Mouse (Mus musculus) lung, embryonic 16.5 days (tissue): ENCODE data around the gene Endog. TPM values are rescaled to one million over a fixed set of nuclear protein-coding genes. Genes with fewer than 3 reads are reported as not detected.
"Not testable (repeated sequence)": the region's sequence is repeated elsewhere in the genome, so short reads cannot be mapped to it uniquely, and the experiment has no call there.

Source experiments
- ATAC-seq: fragments of 200-750 bp; cut with Nextera tagmentation; 2 replicates; pipeline ENCODE4 v1.8.0; 2017; ENCODE audit warnings: low read depth, mild to moderate bottlenecking, moderate library complexity
- H3K27ac ChIP-seq: fragments of 300-500 bp; sonication (generic); 2 replicates; pipeline ENCODE4 v1.5.1; 2014; ENCODE audit warnings: mild to moderate bottlenecking, control low read depth, low read length
- H3K27me3 ChIP-seq: fragments of 300-500 bp; sonication (generic); 2 replicates; pipeline ENCODE4 v1.6.1; 2014; ENCODE audit warnings: low read depth, low read length, mixed read lengths; ENCODE audit not compliant: control insufficient read depth, insufficient read depth
- H3K36me3 ChIP-seq: fragments of 300-500 bp; sonication (generic); 2 replicates; pipeline ENCODE4 v1.6.1; 2014; ENCODE audit warnings: low read length; ENCODE audit not compliant: control insufficient read depth, insufficient read depth
- H3K4me1 ChIP-seq: fragments of 300-500 bp; sonication (generic); replicated peaks from 2 replicates; pipeline ENCODE4 v1.6.1; 2014; ENCODE audit warnings: low read length, mixed read lengths; ENCODE audit not compliant: control insufficient read depth, insufficient read depth
- H3K4me2 ChIP-seq: fragments of 300-500 bp; sonication (generic); 2 replicates; pipeline ENCODE4 v1.6.1; 2014; ENCODE audit warnings: low read depth, low read length, control low read depth
- H3K4me3 ChIP-seq: fragments of 300-500 bp; sonication (generic); 2 replicates; pipeline ENCODE4 v1.5.1; 2014; ENCODE audit warnings: mild to moderate bottlenecking, low read length, control low read depth
- H3K9ac ChIP-seq: fragments of 300-500 bp; sonication (generic); 2 replicates; pipeline ENCODE4 v1.6.1; 2014; ENCODE audit warnings: low read length, control low read depth
- H3K9me3 ChIP-seq: fragments of 300-500 bp; sonication (generic); 2 replicates; pipeline ENCODE4 v1.6.1; 2016; ENCODE audit warnings: low read length; ENCODE audit not compliant: control insufficient read depth
- WGBS: fragments of 180-500 bp; shearing (Covaris S2); extraction: QIAGEN DNeasy Blood & Tissue Kit; methylation state at CpG from one replicate; pipeline ENCODE4 v1.1.7; 2014; 5-methylcytosine and 5-hydroxymethylcytosine counted together
- polyA plus RNA-seq: library from polyadenylated mRNA; unstranded; fragments of >200 nt; fragmentation: Nextera tagmentation; extraction: Ambion mirVana; gene quantifications from 2 replicates; pipeline ENCODE4 v1.2.1, GENCODE M21; 2015

Gene Endog
- polyA plus RNA-seq, 1 experiment from 2014 or later = 13.3 TPM

- not testable (repeated sequence) for H3K4me1 ChIP-seq, ATAC-seq
These were observed 7.4 kb downstream of the Endog start for GRCm38 (mm10) chr2:30178711-30179110.

GRCm38 (mm10) chr2:30182424-30182823, 11.1 kb downstream of the Endog start:
- no peaks in the 10 kb centered on the region for H3K9me3 ChIP-seq
- peaks cover 4% of the 10 kb centered on the region for H3K4me1 ChIP-seq
- ATAC-seq = no peak
- no peak overlapping the region for H3K4me3 ChIP-seq
- 77% methylated on average over 2 of the region's 2 CpGs for WGBS
- no peak overlapping the region for H3K4me2 ChIP-seq
- no peaks in the 10 kb centered on the region for H3K27me3 ChIP-seq
- no peak overlapping the region for H3K27ac ChIP-seq
- H3K9ac ChIP-seq = no peak overlapping the region
- 0 out of 2 replicates have a peak, but pooled peaks cover 2% of the 10 kb centered on the region for H3K36me3 ChIP-seq

More at GRCm38 (mm10) chr2:30178711-30179110, 7.4 kb downstream of the Endog start:
- not testable (repeated sequence) for H3K27me3 ChIP-seq, H3K9ac ChIP-seq, H3K27ac ChIP-seq, H3K9me3 ChIP-seq
- H3K4me3 ChIP-seq = peak overlapping the region; percentile 81
- peak overlapping the region; percentile 57 for H3K4me2 ChIP-seq
- 44% methylated on average over 7 of the region's 7 CpGs for WGBS
- H3K36me3 ChIP-seq = peaks cover 23% of the 10 kb centered on the region

GRCm38 (mm10) chr2:30183721-30184120, 12.4 kb downstream of the Endog start:
- no peaks in the 10 kb centered on the region for H3K27me3 ChIP-seq
- H3K4me1 ChIP-seq = no peaks in the 10 kb centered on the region
- no peak overlapping the region for H3K9ac ChIP-seq
- H3K36me3 ChIP-seq = 0 out of 2 replicates have a peak, but pooled peaks cover 2% of the 10 kb centered on the region
- no peak for ATAC-seq
- H3K27ac ChIP-seq = no peak overlapping the region
- H3K4me2 ChIP-seq = no peak overlapping the region
- no peak overlapping the region for H3K4me3 ChIP-seq
- 55% methylated on average over 3 of the region's 3 CpGs for WGBS
- H3K9me3 ChIP-seq = no peaks in the 10 kb centered on the region

GRCm38 (mm10) chr2:30185276-30185675, 14.0 kb downstream of the Endog start:
- H3K27me3 ChIP-seq = no peaks in the 10 kb centered on the region
- H3K4me1 ChIP-seq = no peaks in the 10 kb centered on the region
- no peak for ATAC-seq
- H3K4me2 ChIP-seq = no peak overlapping the region
- 78% methylated on average over 6 of the region's 6 CpGs for WGBS
- H3K9me3 ChIP-seq = no peaks in the 10 kb centered on the region
- no peak overlapping the region for H3K9ac ChIP-seq
- no peak overlapping the region for H3K27ac ChIP-seq
- H3K4me3 ChIP-seq = no peak overlapping the region
- H3K36me3 ChIP-seq = 0 out of 2 replicates have a peak, but pooled peaks cover 2% of the 10 kb centered on the region

GRCm38 (mm10) chr2:30185681-30186080, 14.4 kb downstream of the Endog start:
- 79% methylated on average over 3 of the region's 3 CpGs for WGBS
- H3K27me3 ChIP-seq = no peaks in the 10 kb centered on the region
- no peak for ATAC-seq

GRCm38 (mm10) chr2:30191790-30192580, 20.7 kb downstream of the Endog start:
- Histone ChIP-seq H3K27me3 (no peaks in the 10 kb centered on the region), H3K27ac (no peak overlapping the region), H3K36me3 (no peaks in the 10 kb centered on the region), H3K9ac (no peak overlapping the region), H3K4me2 (no peak overlapping the region), H3K4me3 (no peak overlapping the region), H3K4me1 (no peaks in the 10 kb centered on the region), H3K9me3 (no peaks in the 10 kb centered on the region)
- no peak for ATAC-seq
- 85% methylated on average over 12 of the region's 12 CpGs for WGBS

More at GRCm38 (mm10) chr2:30185681-30186080, 14.4 kb downstream of the Endog start:
- Histone ChIP-seq H3K4me2 (no peak overlapping the region), H3K27ac (no peak overlapping the region), H3K4me1 (no peaks in the 10 kb centered on the region), H3K9ac (no peak overlapping the region), H3K4me3 (no peak overlapping the region), H3K9me3 (no peaks in the 10 kb centered on the region), H3K36me3 (0 out of 2 replicates have a peak, but pooled peaks cover 2% of the 10 kb centered on the region)

GRCm38 (mm10) chr2:30194656-30195055, 23.4 kb downstream of the Endog start:
- no peak overlapping the region for H3K9ac ChIP-seq
- 84% methylated on average over 3 of the region's 3 CpGs for WGBS
- no peak for ATAC-seq
- peaks cover 3% of the 10 kb centered on the region; the same call in 1 of the 2 replicates for H3K4me1 ChIP-seq
- H3K9me3 ChIP-seq = no peaks in the 10 kb centered on the region
- no peak overlapping the region for H3K4me3 ChIP-seq
- H3K27me3 ChIP-seq = no peaks in the 10 kb centered on the region
- no peaks in the 10 kb centered on the region for H3K36me3 ChIP-seq
- H3K4me2 ChIP-seq = no peak overlapping the region
- H3K27ac ChIP-seq = no peak overlapping the region

- H3K4me1 ChIP-seq = peaks cover 10% of the 10 kb centered on the region; the same call in 1 of the 2 replicates
- H3K36me3 ChIP-seq = no peaks in the 10 kb centered on the region
- WGBS = 68% methylated on average over 4 of the region's 4 CpGs
- H3K27ac ChIP-seq = no peak overlapping the region
- no peaks in the 10 kb centered on the region for H3K27me3 ChIP-seq
- no peak overlapping the region for H3K4me3 ChIP-seq
- no peak overlapping the region for H3K9ac ChIP-seq
- no peak for ATAC-seq
- H3K9me3 ChIP-seq = no peaks in the 10 kb centered on the region
- no peak overlapping the region for H3K4me2 ChIP-seq
These were observed 26.7 kb downstream of the Endog start for GRCm38 (mm10) chr2:30198021-30198420.

GRCm38 (mm10) chr2:30199984-30200383, 28.7 kb downstream of the Endog start:
- Histone ChIP-seq H3K4me1 (peaks cover 17% of the 10 kb centered on the region), H3K9me3 (no peaks in the 10 kb centered on the region), H3K36me3 (no peaks in the 10 kb centered on the region), H3K4me2 (no peak overlapping the region), H3K4me3 (no peak overlapping the region), H3K27ac (peak overlapping the region; percentile 59), H3K27me3 (no peaks in the 10 kb centered on the region), H3K9ac (no peak overlapping the region)
- WGBS = 18% methylated on average over 1 of the region's 1 CpGs
- ATAC-seq = 0 out of 2 replicates have a peak, but pooled peaks have one; percentile 13
